Mouse (Mus musculus) intestine, embryonic 15.5 days (tissue): ENCODE measurements around the gene Dcaf8. TPM values are rescaled to one million over a fixed set of nuclear protein-coding genes. Genes with fewer than 3 reads are reported as not detected.
A peak's percentile ranks its signal among the peaks of the same experiment; 100 is the strongest.

Experiments used
- ATAC-seq: fragments of 200-750 bp; cut with Nextera tagmentation; 2 replicates; pipeline ENCODE4 v1.8.0; 2017; ENCODE audit warnings: moderate TSS enrichment, moderate library complexity
- H3K27ac ChIP-seq: fragments of 300-500 bp; sonication (generic); 2 replicates; pipeline ENCODE4 v1.5.1; 2015; ENCODE audit warnings: mild to moderate bottlenecking, inconsistent platforms
- H3K27me3 ChIP-seq: fragments of 300-500 bp; sonication (generic); replicated peaks from 2 replicates; pipeline ENCODE4 v1.6.1; 2015; ENCODE audit warnings: inconsistent platforms
- H3K36me3 ChIP-seq: fragments of 300-500 bp; sonication (generic); 2 replicates; pipeline ENCODE4 v1.6.1; 2015; ENCODE audit warnings: inconsistent platforms
- H3K4me1 ChIP-seq: fragments of 300-500 bp; sonication (generic); replicated peaks from 2 replicates; pipeline ENCODE4 v1.6.1; 2015; ENCODE audit warnings: inconsistent platforms
- H3K4me2 ChIP-seq: fragments of 300-500 bp; sonication (generic); replicated peaks from 2 replicates; pipeline ENCODE4 v1.6.1; 2015; ENCODE audit warnings: mild to moderate bottlenecking, inconsistent platforms
- H3K4me3 ChIP-seq: fragments of 300-500 bp; sonication (generic); replicated peaks from 2 replicates; pipeline ENCODE4 v1.5.1; 2015; ENCODE audit warnings: inconsistent platforms
- H3K9ac ChIP-seq: fragments of 300-500 bp; sonication (generic); 2 replicates; pipeline ENCODE4 v1.6.1; 2015; ENCODE audit warnings: inconsistent platforms
- H3K9me3 ChIP-seq: fragments of 300-500 bp; sonication (generic); 2 replicates; pipeline ENCODE4 v1.6.1; 2016; ENCODE audit warnings: inconsistent platforms
- WGBS: fragments of 180-500 bp; shearing (Covaris S2); methylation state at CpG from one replicate; pipeline ENCODE4 v1.1.7; 2015; 5-methylcytosine and 5-hydroxymethylcytosine counted together
- polyA plus RNA-seq: library from polyadenylated mRNA; unstranded; fragments of >200 nt; fragmentation: Nextera tagmentation; extraction: Ambion mirVana; gene quantifications from 2 replicates; pipeline ENCODE4 v1.2.1, GENCODE M21; 2015

Gene Dcaf8
- polyA plus RNA-seq, 1 experiment from 2014 or later = 101 TPM

GRCm38 (mm10) chr1:172200161-172200560 lies 52.3 kb downstream of the Dcaf8 start:
- H3K4me2 ChIP-seq = no peak overlapping the region
- peaks cover 43% of the 10 kb centered on the region for H3K36me3 ChIP-seq
- peaks cover 41% of the 10 kb centered on the region for H3K4me1 ChIP-seq
- ATAC-seq = peak; percentile 52; the same call in 1 of the 2 replicates
- no peak overlapping the region for H3K27ac ChIP-seq
- no peak overlapping the region for H3K9ac ChIP-seq
- no peaks in the 10 kb centered on the region for H3K9me3 ChIP-seq
- H3K4me3 ChIP-seq = no peak overlapping the region
- H3K27me3 ChIP-seq = no peaks in the 10 kb centered on the region
- WGBS = 63% methylated on average over 5 of the region's 5 CpGs

- H3K4me2 ChIP-seq = no peak overlapping the region
- no peak overlapping the region for H3K4me3 ChIP-seq
- ATAC-seq = no peak
- WGBS = 56% methylated on average over 7 of the region's 7 CpGs
- H3K27me3 ChIP-seq = no peaks in the 10 kb centered on the region
- no peaks in the 10 kb centered on the region for H3K9me3 ChIP-seq
- H3K36me3 ChIP-seq = peaks cover 36% of the 10 kb centered on the region
- peaks cover 46% of the 10 kb centered on the region for H3K4me1 ChIP-seq
- no peak overlapping the region for H3K9ac ChIP-seq
- 0 out of 2 replicates have a peak overlapping the region, but pooled peaks have one; percentile 7 for H3K27ac ChIP-seq
These were observed 53.1 kb downstream of the Dcaf8 start for GRCm38 (mm10) chr1:172200871-172201447.

GRCm38 (mm10) chr1:172201967-172202880 lies 54.3 kb downstream of the Dcaf8 start:
- H3K9me3 ChIP-seq = no peaks in the 10 kb centered on the region
- H3K36me3 ChIP-seq = peaks cover 25% of the 10 kb centered on the region
- no peak overlapping the region for H3K4me3 ChIP-seq
- no peak for ATAC-seq
- peak overlapping the region; percentile 45; the same call in 1 of the 2 replicates for H3K27ac ChIP-seq
- peaks cover 53% of the 10 kb centered on the region for H3K4me1 ChIP-seq
- H3K9ac ChIP-seq = 0 out of 2 replicates have a peak overlapping the region, but pooled peaks have one; percentile 10
- no peaks in the 10 kb centered on the region for H3K27me3 ChIP-seq
- H3K4me2 ChIP-seq = no peak overlapping the region; the same call in 1 of the 2 replicates
- WGBS = 22% methylated on average over 14 of the region's 14 CpGs

- no peak overlapping the region for H3K4me3 ChIP-seq
- WGBS = 27% methylated on average over 2 of the region's 2 CpGs
- no peaks in the 10 kb centered on the region for H3K27me3 ChIP-seq
- H3K36me3 ChIP-seq = peaks cover 17% of the 10 kb centered on the region
- no peaks in the 10 kb centered on the region for H3K9me3 ChIP-seq
- H3K4me1 ChIP-seq = peaks cover 57% of the 10 kb centered on the region
- H3K27ac ChIP-seq = peak overlapping the region; percentile 45
- ATAC-seq = no peak
- H3K4me2 ChIP-seq = 0 out of 2 replicates have a peak overlapping the region, but pooled peaks have one; percentile 3
- H3K9ac ChIP-seq = no peak overlapping the region
These were observed 55.1 kb downstream of the Dcaf8 start for GRCm38 (mm10) chr1:172202894-172203522.

- H3K9ac ChIP-seq = 0 out of 2 replicates have a peak overlapping the region, but pooled peaks have one; percentile 13
- 0 out of 2 replicates have a peak overlapping the region, but pooled peaks have one; percentile 3 for H3K4me2 ChIP-seq
- peak overlapping the region; percentile 45 for H3K27ac ChIP-seq
- 21% methylated on average over 4 of the region's 4 CpGs for WGBS
- no peaks in the 10 kb centered on the region for H3K9me3 ChIP-seq
- H3K4me3 ChIP-seq = no peak overlapping the region
- H3K36me3 ChIP-seq = peaks cover 11% of the 10 kb centered on the region
- ATAC-seq = no peak
- no peaks in the 10 kb centered on the region for H3K27me3 ChIP-seq
- peaks cover 57% of the 10 kb centered on the region for H3K4me1 ChIP-seq
These were observed 55.7 kb downstream of the Dcaf8 start for GRCm38 (mm10) chr1:172203566-172203965.

GRCm38 (mm10) chr1:172204033-172204813 lies 56.3 kb downstream of the Dcaf8 start:
- Histone ChIP-seq H3K9me3 (no peaks in the 10 kb centered on the region), H3K27ac (peak overlapping the region; percentile 58), H3K9ac (0 out of 2 replicates have a peak overlapping the region, but pooled peaks have one; percentile 13), H3K4me2 (peak overlapping the region; percentile 72; the same call in 1 of the 2 replicates), H3K4me1 (peaks cover 57% of the 10 kb centered on the region), H3K4me3 (no peak overlapping the region), H3K27me3 (no peaks in the 10 kb centered on the region), H3K36me3 (peaks cover 10% of the 10 kb centered on the region; the same call in 1 of the 2 replicates)
- ATAC-seq = no peak
- 42% methylated on average over 9 of the region's 9 CpGs for WGBS

- Histone ChIP-seq H3K27me3 (no peaks in the 10 kb centered on the region), H3K36me3 (peaks cover 5% of the 10 kb centered on the region; the same call in 1 of the 2 replicates), H3K4me2 (peak overlapping the region; percentile 72), H3K9me3 (no peaks in the 10 kb centered on the region), H3K4me3 (peak overlapping the region; percentile 61; the same call in 1 of the 2 replicates), H3K9ac (no peak overlapping the region), H3K4me1 (peaks cover 55% of the 10 kb centered on the region), H3K27ac (peak overlapping the region; percentile 58; the same call in 1 of the 2 replicates)
- no peak for ATAC-seq
- 62% methylated on average over 15 of the region's 15 CpGs for WGBS
These were observed 57.2 kb downstream of the Dcaf8 start for GRCm38 (mm10) chr1:172204814-172205740.

- peaks cover 2% of the 10 kb centered on the region; the same call in 1 of the 2 replicates for H3K36me3 ChIP-seq
- H3K4me2 ChIP-seq = peak overlapping the region; percentile 72
- no peak for ATAC-seq
- no peaks in the 10 kb centered on the region for H3K27me3 ChIP-seq
- no peaks in the 10 kb centered on the region for H3K9me3 ChIP-seq
- H3K4me3 ChIP-seq = peak overlapping the region; percentile 61
- peaks cover 55% of the 10 kb centered on the region for H3K4me1 ChIP-seq
- WGBS = 12% methylated on average over 3 of the region's 3 CpGs
- peak overlapping the region; percentile 73; the same call in 1 of the 2 replicates for H3K9ac ChIP-seq
- peak overlapping the region; percentile 83; the same call in 1 of the 2 replicates for H3K27ac ChIP-seq
These were observed 57.8 kb downstream of the Dcaf8 start for GRCm38 (mm10) chr1:172205741-172206087.

GRCm38 (mm10) chr1:172206141-172206917 lies 58.4 kb downstream of the Dcaf8 start, which contains the start of gene Pea15a:
Gene Pea15a (minus strand): TSS chr1:172206804.
- H3K27me3 ChIP-seq = no peaks in the 10 kb centered on the region
- H3K4me3 ChIP-seq = peak within 1 kb of the TSS; percentile 61
- peak; percentile 87 for ATAC-seq
- H3K9me3 ChIP-seq = no peaks in the 10 kb centered on the region
- H3K4me1 ChIP-seq = peaks cover 51% of the 10 kb centered on the region
- H3K36me3 ChIP-seq = no peaks in the 10 kb centered on the region
- H3K9ac ChIP-seq = peak within 1 kb of the TSS; percentile 73
- H3K4me2 ChIP-seq = peak within 1 kb of the TSS; percentile 72
- H3K27ac ChIP-seq = peak within 1 kb of the TSS; percentile 83
- under 1% methylated on average over 37 of the region's 40 CpGs for WGBS

- Histone ChIP-seq H3K27me3 (no peaks in the 10 kb centered on the region), H3K4me3 (peak overlapping the region; percentile 61; the same call in 1 of the 2 replicates), H3K9ac (0 out of 2 replicates have a peak overlapping the region, but pooled peaks have one; percentile 73), H3K4me2 (peak overlapping the region; percentile 72), H3K36me3 (no peaks in the 10 kb centered on the region), H3K27ac (peak overlapping the region; percentile 83), H3K9me3 (no peaks in the 10 kb centered on the region), H3K4me1 (peaks cover 44% of the 10 kb centered on the region)
- 15% methylated on average over 7 of the region's 7 CpGs for WGBS
- ATAC-seq = peak; percentile 15; the same call in 1 of the 2 replicates
These were observed 59.3 kb downstream of the Dcaf8 start for GRCm38 (mm10) chr1:172207111-172207584.
